Mouse (Mus musculus) intestine, embryonic 14.5 days (tissue): ENCODE data around the gene Zfp429. TPM values are rescaled to one million over a fixed set of nuclear protein-coding genes. Genes with fewer than 3 reads are reported as not detected.
A peak's percentile ranks its signal among the peaks of the same experiment; 100 is the strongest.
"Not testable (repeated sequence)": the region's sequence is repeated elsewhere in the genome, so short reads cannot be mapped to it uniquely, and the experiment has no call there.

Source experiments
- ATAC-seq: fragments of 200-750 bp; cut with Nextera tagmentation; replicated peaks from 2 replicates; pipeline ENCODE4 v1.8.0; 2017; ENCODE audit warnings: low read depth, moderate number of reproducible peaks, moderate TSS enrichment, moderate library complexity; ENCODE audit not compliant: low FRiP score, low TSS enrichment
- DNase-seq: peaks from one replicate; pipeline ENCODE4 v3.0.0-alpha.2; 2018; ENCODE audit warnings: low spot score
- H3K27ac ChIP-seq: fragments of 300-500 bp; sonication (generic); 2 replicates; pipeline ENCODE4 v1.5.1; 2014; ENCODE audit warnings: low read depth, mild to moderate bottlenecking, control low read depth
- H3K27me3 ChIP-seq: fragments of 300-500 bp; sonication (generic); replicated peaks from 2 replicates; pipeline ENCODE4 v1.6.1; 2014; ENCODE audit warnings: low read length, control low read depth; ENCODE audit not compliant: control insufficient read depth, insufficient read depth
- H3K36me3 ChIP-seq: fragments of 300-500 bp; sonication (generic); 2 replicates; pipeline ENCODE4 v1.6.1; 2014; ENCODE audit warnings: low read length, control low read depth; ENCODE audit not compliant: control insufficient read depth, insufficient read depth
- H3K4me1 ChIP-seq: fragments of 300-500 bp; sonication (generic); replicated peaks from 2 replicates; pipeline ENCODE4 v1.6.1; 2014; ENCODE audit warnings: low read length, control low read depth, mixed read lengths; ENCODE audit not compliant: control insufficient read depth, insufficient read depth
- H3K4me2 ChIP-seq: fragments of 300-500 bp; sonication (generic); 2 replicates; pipeline ENCODE4 v1.6.1; 2014; ENCODE audit warnings: low read length
- H3K4me3 ChIP-seq: fragments of 300-500 bp; sonication (generic); 2 replicates; pipeline ENCODE4 v1.5.1; 2014; ENCODE audit warnings: low read depth, low read length, control low read depth, mixed read lengths
- H3K9ac ChIP-seq: fragments of 300-500 bp; sonication (generic); 2 replicates; pipeline ENCODE4 v1.6.1; 2014; ENCODE audit warnings: mild to moderate bottlenecking, low read length
- H3K9me3 ChIP-seq: fragments of 300-500 bp; sonication (generic); 2 replicates; pipeline ENCODE4 v1.6.1; 2016; ENCODE audit warnings: low read length, control low read depth; ENCODE audit not compliant: control insufficient read depth
- WGBS: fragments of 180-500 bp; shearing (Covaris S2); extraction: QIAGEN DNeasy Blood & Tissue Kit; methylation state at CpG from one replicate; pipeline ENCODE4 v1.1.7; 2014; 5-methylcytosine and 5-hydroxymethylcytosine counted together
- polyA plus RNA-seq: library from polyadenylated mRNA; unstranded; fragments of >200 nt; fragmentation: Nextera tagmentation; extraction: Ambion mirVana; gene quantifications from 2 replicates; pipeline ENCODE4 v1.2.1, GENCODE M21; 2014

Zfp429 gene
- polyA plus RNA-seq, 1 experiment from 2014 or later, result 7.2 TPM

GRCm38 (mm10) chr13:67415759-67416158 lies 16.1 kb upstream of the Zfp429 start:
- ATAC-seq (no peak), DNase-seq (no peak)
- H3K9me3 ChIP-seq, result no peaks in the 10 kb centered on the region
- no peak overlapping the region for H3K4me2 ChIP-seq
- H3K27me3 ChIP-seq, result no peaks in the 10 kb centered on the region
- no peaks in the 10 kb centered on the region for H3K36me3 ChIP-seq
- no peak overlapping the region for H3K4me3 ChIP-seq
- H3K9ac ChIP-seq, result no peak overlapping the region
- WGBS, result 88% methylated on average over 6 of the region's 6 CpGs
- H3K4me1 ChIP-seq, result no peaks in the 10 kb centered on the region
- H3K27ac ChIP-seq, result no peak overlapping the region

GRCm38 (mm10) chr13:67413634-67414033 lies 14.0 kb upstream of the Zfp429 start:
- H3K4me2 ChIP-seq, H3K4me3 ChIP-seq, H3K9ac ChIP-seq, H3K4me1 ChIP-seq, ATAC-seq, DNase-seq, H3K9me3 ChIP-seq, H3K27me3 ChIP-seq, H3K27ac ChIP-seq, H3K36me3 ChIP-seq: not testable (repeated sequence)
- 72% methylated on average over 3 of the region's 3 CpGs for WGBS

- not testable (repeated sequence) for ATAC-seq, H3K4me3 ChIP-seq, H3K27ac ChIP-seq, H3K4me2 ChIP-seq, H3K27me3 ChIP-seq, H3K4me1 ChIP-seq, H3K9ac ChIP-seq, H3K9me3 ChIP-seq, H3K36me3 ChIP-seq, DNase-seq
- WGBS, result 78% methylated on average over 3 of the region's 3 CpGs
Observed at GRCm38 (mm10) chr13:67376255-67376654, 23.4 kb downstream of the Zfp429 start.

GRCm38 (mm10) chr13:67375050-67375911 lies 24.3 kb downstream of the Zfp429 start, which contains the start of the genes Gm28041 and Zfp456:
Gene Gm28041, minus strand, starts transcription at chr13:67375733.
Gene Zfp456, minus strand, starts transcription at chr13:67375810.
- DNase-seq (peak; percentile 81), ATAC-seq (peak; percentile 97)
- H3K4me1 ChIP-seq, H3K27ac ChIP-seq, H3K9me3 ChIP-seq, H3K36me3 ChIP-seq, H3K27me3 ChIP-seq: not testable (repeated sequence)
- Histone ChIP-seq H3K4me3 (peak within 1 kb of the TSS; percentile 54), H3K4me2 (peak within 1 kb of the TSS; percentile 49), H3K9ac (peak within 1 kb of the TSS; percentile 35)
- 15% methylated on average over 13 of the region's 15 CpGs for WGBS

- Histone ChIP-seq H3K4me1 (peaks cover 6% of the 10 kb centered on the region; the same call in 1 of the 2 replicates), H3K36me3 (no peaks in the 10 kb centered on the region), H3K27ac (peak within 1 kb of the TSS; percentile 67; the same call in 1 of the 2 replicates), H3K27me3 (no peaks in the 10 kb centered on the region), H3K9ac (peak within 1 kb of the TSS; percentile 69), H3K4me3 (peak within 1 kb of the TSS; percentile 99), H3K4me2 (peak within 1 kb of the TSS; percentile 53), H3K9me3 (no peaks in the 10 kb centered on the region)
- DNase-seq, result peak; percentile 97
- under 1% methylated on average over 15 of the region's 15 CpGs for WGBS
- ATAC-seq, result peak; percentile 94
Observed at GRCm38 (mm10) chr13:67360131-67360744, 39.4 kb downstream of the Zfp429 start, which contains the start of the genes Gm28044 and Zfp953. Gene Gm28044, minus strand, starts transcription at chr13:67360536. Gene Zfp953, minus strand, starts transcription at chr13:67360605.

- Histone ChIP-seq H3K9ac (no peak overlapping the region), H3K4me1 (no peaks in the 10 kb centered on the region), H3K4me2 (no peak overlapping the region), H3K4me3 (no peak overlapping the region), H3K36me3 (no peaks in the 10 kb centered on the region), H3K9me3 (no peaks in the 10 kb centered on the region), H3K27me3 (no peaks in the 10 kb centered on the region), H3K27ac (no peak overlapping the region)
- DNase-seq (no peak), ATAC-seq (no peak)
Observed at GRCm38 (mm10) chr13:67351854-67352253, 47.8 kb downstream of the Zfp429 start.

GRCm38 (mm10) chr13:67343422-67343821 lies 56.2 kb downstream of the Zfp429 start:
- H3K4me3 ChIP-seq, result no peak overlapping the region
- H3K4me1 ChIP-seq, result no peaks in the 10 kb centered on the region
- ATAC-seq (no peak), DNase-seq (no peak)
- no peaks in the 10 kb centered on the region for H3K27me3 ChIP-seq
- peaks cover 12% of the 10 kb centered on the region for H3K36me3 ChIP-seq
- no peak overlapping the region for H3K27ac ChIP-seq
- H3K9me3 ChIP-seq, result no peaks in the 10 kb centered on the region
- no peak overlapping the region for H3K9ac ChIP-seq
- WGBS, result 89% methylated on average over 2 of the region's 2 CpGs
- H3K4me2 ChIP-seq, result no peak overlapping the region
